Mouse (Mus musculus) ovary, postnatal 36 days (tissue): ENCODE measurements around the gene P2ry14.
"Not testable (repeated sequence)": the region's sequence is repeated elsewhere in the genome, so short reads cannot be mapped to it uniquely, and the experiment has no call there.

Source experiments
- DNase-seq: peaks from one replicate; pipeline ENCODE4 v3.0.0; 2022; ENCODE audit warnings: low spot score, mixed read lengths

P2ry14 gene

GRCm38 (mm10) chr3:59141507-59142305 is 11.7 kb downstream of the P2ry14 start:
- no peak for DNase-seq

GRCm38 (mm10) chr3:59140941-59141340 is 12.5 kb downstream of the P2ry14 start:
- DNase-seq = not testable (repeated sequence)

- no peak for DNase-seq
Measured at GRCm38 (mm10) chr3:59140115-59140514, 13.3 kb downstream of the P2ry14 start.

- no peak for DNase-seq
Measured at GRCm38 (mm10) chr3:59139651-59140051, 13.8 kb downstream of the P2ry14 start.

- DNase-seq = no peak
Measured at GRCm38 (mm10) chr3:59138946-59139468, 14.4 kb downstream of the P2ry14 start.

GRCm38 (mm10) chr3:59135911-59136653 is 17.3 kb downstream of the P2ry14 start:
- no peak for DNase-seq

- DNase-seq = no peak
Measured at GRCm38 (mm10) chr3:59133189-59133588, 20.2 kb downstream of the P2ry14 start.

GRCm38 (mm10) chr3:59131966-59132365 is 21.5 kb downstream of the P2ry14 start:
- DNase-seq = no peak

GRCm38 (mm10) chr3:59131081-59131480 is 22.3 kb downstream of the P2ry14 start:
- DNase-seq = no peak

GRCm38 (mm10) chr3:59130431-59130830 is 23.0 kb downstream of the P2ry14 start:
- DNase-seq = peak; percentile 22

- DNase-seq = no peak
Measured at GRCm38 (mm10) chr3:59129547-59129946, 23.9 kb downstream of the P2ry14 start.

- DNase-seq = no peak
Measured at GRCm38 (mm10) chr3:59128681-59129080, 24.7 kb downstream of the P2ry14 start.

GRCm38 (mm10) chr3:59125783-59126555 is 27.4 kb downstream of the P2ry14 start:
- DNase-seq = no peak

- no peak for DNase-seq
Measured at GRCm38 (mm10) chr3:59125022-59125421, 28.4 kb downstream of the P2ry14 start.

- no peak for DNase-seq
Measured at GRCm38 (mm10) chr3:59121780-59122449, 31.5 kb downstream of the P2ry14 start.

- no peak for DNase-seq
Measured at GRCm38 (mm10) chr3:59121067-59121730, 32.2 kb downstream of the P2ry14 start.

- DNase-seq = no peak
Measured at GRCm38 (mm10) chr3:59113973-59114517, 39.4 kb downstream of the P2ry14 start.

GRCm38 (mm10) chr3:59113291-59113690 is 40.1 kb downstream of the P2ry14 start:
- not testable (repeated sequence) for DNase-seq

GRCm38 (mm10) chr3:59111944-59112343 is 41.5 kb downstream of the P2ry14 start:
- DNase-seq = no peak

GRCm38 (mm10) chr3:59109834-59110233 is 43.6 kb downstream of the P2ry14 start:
- DNase-seq = not testable (repeated sequence)

- no peak for DNase-seq
Measured at GRCm38 (mm10) chr3:59107439-59107838, 46.0 kb downstream of the P2ry14 start.
